Mouse (Mus musculus) testis, postnatal 14 days (tissue): Measurements from ENCODE around the gene Cdc37.

Experiments
- DNase-seq: peaks from one replicate; pipeline ENCODE4 v3.0.0; 2021; ENCODE audit warnings: low spot score

The Cdc37 gene

DNA sequence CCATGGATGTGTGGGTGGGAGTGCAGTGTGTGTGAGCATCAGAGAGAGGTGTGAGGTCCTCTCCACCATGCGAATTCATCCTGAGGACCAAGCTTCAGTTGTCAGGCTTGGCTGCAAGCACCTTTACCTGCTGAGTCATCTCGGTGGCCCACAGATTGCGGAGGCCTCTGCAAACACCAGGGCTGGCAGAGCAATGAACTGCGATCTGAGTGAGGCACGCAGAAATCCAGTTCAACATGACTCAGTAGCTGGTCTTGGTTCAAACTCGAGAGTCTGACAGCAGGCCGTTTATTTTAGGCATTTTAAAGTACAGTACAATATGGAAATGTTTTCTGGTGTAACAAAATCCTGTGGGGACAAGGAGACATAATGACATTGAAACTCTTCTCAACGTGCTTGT, 52.0 kb downstream of the Cdc37 start:
- DNase-seq: no peak

DNA sequence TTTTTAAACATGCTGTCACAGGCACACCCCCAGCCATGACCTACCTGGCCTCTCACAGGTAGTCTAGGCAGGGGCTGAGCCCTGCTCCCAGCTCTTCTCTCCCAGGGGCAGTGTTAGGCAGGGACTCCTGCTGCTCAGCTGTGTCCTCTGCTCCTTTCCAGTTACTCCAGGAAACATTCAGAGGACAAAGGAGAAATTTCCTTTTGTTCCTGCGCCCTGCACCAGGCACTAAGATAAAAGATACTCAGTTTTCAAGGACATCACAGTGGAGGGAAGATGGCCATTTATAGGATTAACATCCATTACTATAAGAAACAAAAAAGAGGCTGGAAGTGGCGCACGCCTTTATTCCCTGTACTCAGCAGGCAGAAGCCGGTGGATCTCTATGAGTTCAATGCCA, 53.8 kb downstream of the Cdc37 start:
- DNase-seq: no peak

DNA sequence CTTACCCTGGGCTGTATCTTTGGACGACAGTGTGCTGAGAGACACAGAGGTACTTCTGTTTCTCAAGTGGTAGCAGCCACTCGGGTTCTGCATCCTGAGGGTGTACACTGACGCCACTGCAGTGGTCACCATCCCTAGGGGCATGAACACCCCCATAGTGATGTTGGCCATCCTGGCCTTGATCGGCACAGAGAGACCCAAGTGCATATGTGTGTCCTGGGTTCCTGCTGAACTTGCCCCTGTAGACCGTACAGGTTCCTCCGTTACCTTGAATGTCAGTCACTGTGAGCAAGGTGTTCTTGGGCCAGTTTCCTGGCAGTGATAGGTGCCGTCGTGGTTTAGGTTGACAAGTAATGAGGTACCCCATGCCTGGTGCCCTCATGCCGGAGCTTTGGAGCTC, 56.4 kb downstream of the Cdc37 start:
- DNase-seq: no peak

DNA sequence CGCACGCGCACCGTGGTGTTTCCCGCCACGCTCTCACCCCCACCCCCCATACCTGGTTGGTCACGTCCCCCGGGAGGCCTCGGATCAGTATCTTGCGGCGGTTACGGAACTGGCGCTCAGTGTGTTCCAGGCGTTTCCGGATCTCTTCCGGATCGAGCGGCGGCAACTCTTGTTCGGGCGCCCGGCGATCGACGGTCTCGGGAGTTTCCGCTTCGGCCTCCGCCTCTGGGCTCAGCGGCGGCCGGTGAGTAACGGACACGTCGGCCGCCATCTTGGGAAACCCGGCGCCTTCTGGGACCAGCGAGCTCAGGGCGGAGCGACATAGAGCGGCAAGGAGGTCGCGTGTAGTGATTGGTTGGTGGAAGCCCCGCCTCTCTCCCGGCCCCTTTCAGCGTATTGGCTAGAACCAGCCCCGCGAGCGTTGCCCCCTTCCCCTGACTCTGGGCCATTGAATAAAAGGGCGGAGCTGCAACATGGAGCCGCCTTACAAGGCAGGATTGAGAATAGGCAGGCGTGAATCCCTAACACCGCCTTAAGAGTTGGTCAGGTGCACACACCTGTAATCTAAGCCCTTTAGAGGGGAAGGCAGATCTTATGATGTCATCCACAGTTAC, 58.0 kb downstream of the Cdc37 start, which contains the start of the genes Gm38431 and Raver1:
Gene Gm38431, minus strand, starts transcription at position 291 of the 614 bp plus-strand sequence.
Gene Raver1, minus strand, starts transcription at position 302 of the 614 bp plus-strand sequence.
- DNase-seq: peak; percentile 99

DNA sequence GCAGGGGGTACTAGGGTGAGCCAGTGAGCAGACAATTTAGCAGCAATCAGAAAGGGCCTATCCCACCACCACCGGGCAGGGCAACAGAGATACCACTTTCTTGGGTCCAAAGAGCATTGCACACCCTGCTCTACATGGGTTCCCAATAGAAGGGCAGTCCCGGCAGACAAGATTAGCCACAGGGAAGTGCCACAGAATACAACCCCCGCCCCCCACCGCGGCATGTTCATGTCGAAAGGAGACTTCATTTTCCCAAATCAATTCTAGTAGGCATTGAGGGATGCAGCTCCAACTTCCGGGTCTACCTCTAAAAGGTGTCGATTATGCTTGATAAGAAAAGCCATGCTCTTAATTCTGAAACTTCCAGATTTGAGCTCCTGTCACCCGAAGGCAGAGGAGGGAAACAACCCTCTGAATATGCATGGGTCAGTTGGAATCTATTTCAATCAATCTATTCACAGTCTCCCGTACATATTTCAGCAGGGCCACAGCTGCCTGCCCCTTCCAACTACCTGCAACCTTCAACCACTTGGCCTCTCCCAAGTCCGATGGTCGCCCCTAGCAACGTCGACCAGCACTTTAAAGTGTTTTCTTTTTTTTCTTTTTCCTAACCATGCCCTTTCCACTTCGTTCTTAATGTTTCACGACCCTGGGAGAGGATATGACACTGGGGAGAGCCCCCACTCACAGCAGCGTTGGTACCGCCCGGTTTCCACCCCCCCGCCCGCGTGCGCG, 58.6 kb downstream of the Cdc37 start:
- DNase-seq: no peak

DNA sequence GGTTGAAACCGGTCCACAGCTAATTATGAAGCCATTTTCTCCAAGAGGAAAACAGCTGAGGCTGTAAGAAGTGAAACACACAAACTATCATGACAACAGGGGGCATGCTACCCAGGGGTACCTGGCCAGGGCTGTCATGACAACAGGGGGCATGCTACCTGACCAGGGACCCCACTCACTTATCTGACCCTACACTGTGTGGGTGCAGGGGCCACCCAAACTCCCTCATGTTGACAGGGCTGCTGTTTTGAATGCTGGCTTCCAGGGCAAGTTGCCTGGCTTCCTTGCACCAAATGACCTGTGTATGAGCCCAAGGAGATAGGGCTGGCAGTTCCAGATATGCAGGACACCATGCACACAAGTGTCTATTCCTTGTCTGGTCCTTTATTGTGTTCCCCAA, 59.2 kb downstream of the Cdc37 start:
- DNase-seq: no peak

DNA sequence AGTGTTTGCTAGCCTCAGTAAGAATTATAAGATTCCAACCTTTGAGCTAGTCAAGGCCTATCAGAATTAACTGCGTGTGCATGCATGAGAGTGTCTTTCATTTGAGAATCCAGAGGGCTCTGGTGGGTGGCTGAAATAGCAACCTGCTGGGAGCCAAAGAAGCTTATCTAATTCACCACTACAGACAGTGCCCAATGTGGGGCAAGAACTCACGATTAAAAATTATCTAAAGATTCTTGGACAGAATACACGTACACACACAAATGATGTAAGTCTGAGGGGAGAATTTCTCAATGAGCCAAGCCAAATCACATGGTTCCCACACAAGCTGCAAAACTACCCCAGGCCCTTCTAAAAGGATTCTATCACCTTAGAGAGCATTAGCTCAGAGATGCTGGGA, 66.5 kb downstream of the Cdc37 start:
- no peak for DNase-seq
